Mouse (Mus musculus): ENCODE measurements around the gene Mettl7a3.

The Mettl7a3 gene

GRCm38 (mm10) chr15:100387544-100388223 is 53.0 kb downstream of the Mettl7a3 start:
- DNase-seq (ENCODE audit: low read depth, low spot score) = no peak

- no peak for DNase-seq (ENCODE audit: low read depth, low spot score)
Observed at GRCm38 (mm10) chr15:100388224-100388835, 53.6 kb downstream of the Mettl7a3 start.

DNA sequence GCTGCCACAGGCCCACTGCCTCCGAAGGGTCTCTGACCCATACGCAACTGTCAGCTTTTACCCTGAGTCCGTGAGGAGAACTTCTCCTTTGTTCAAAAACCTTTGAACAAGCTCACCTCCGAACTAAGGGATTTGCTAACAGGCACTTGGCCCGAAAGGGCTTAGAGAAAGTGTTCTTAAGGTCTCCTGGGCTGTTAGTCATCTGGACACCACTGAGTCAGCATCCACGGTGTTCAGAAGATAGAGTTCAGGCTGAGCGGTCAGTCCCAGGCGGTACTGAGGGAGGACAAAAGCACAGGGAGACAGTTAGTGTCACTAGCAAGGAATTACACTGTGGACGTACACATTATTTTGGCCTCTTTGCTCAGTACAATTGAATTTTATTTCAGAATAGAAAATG is 54.2 kb downstream of the Mettl7a3 start:
- no peak for DNase-seq (ENCODE audit: low read depth, low spot score)

All from forelimb bud, embryonic 11.5 days (tissue).